Mouse (Mus musculus) frontal cortex, adult (tissue): ENCODE results near the gene Snx4.
A peak's percentile ranks its signal among the peaks of the same experiment; 100 is the strongest.

ENCODE experiments used
- ATAC-seq: cut with Nextera tagmentation; 2 replicates; pipeline ENCODE4 v1.9.2; 2017; ENCODE audit warnings: mild to moderate bottlenecking, moderate library complexity, mixed read lengths; ENCODE audit not compliant: low TSS enrichment

The Snx4 gene

DNA sequence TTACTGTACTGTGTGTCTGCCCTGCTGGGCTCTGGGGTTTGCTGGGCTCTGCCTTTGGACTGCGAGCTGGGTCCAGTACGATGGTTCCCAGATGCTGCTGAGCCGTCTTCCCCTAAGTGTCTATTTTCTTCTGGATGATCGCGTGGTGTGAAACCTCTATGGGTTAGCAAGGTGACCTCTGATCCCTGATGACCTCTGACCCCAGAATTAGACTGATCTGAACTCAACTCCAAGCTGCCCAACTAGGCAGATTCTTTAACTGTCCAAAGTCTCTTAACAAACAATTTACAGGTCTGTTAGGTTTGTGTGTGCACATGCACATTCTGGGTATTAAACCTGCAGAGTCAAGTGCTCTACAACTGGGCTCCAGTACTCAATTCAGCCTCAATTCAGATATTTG, 91.9 kb downstream of the Snx4 start:
- ATAC-seq = no peak

DNA sequence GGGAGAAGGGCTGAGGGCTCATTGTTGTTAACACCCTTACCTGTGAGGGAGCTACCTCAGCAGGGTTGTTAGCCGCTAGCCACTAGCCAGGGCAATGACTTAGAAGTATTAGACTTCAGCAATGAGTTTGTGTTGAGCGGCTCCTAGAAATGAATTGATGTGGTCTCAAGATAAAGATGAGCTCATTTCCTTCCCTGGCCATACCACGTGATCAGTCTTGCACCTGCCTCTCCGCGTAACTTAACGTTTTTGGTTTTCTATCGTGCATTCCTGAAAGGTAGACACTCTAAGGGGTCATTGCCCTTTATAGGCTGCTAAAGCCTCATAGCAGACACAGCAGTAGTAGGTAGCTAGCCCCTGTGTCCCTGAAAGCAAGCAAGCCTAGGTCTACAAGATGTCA, 92.4 kb downstream of the Snx4 start:
- ATAC-seq = no peak

DNA sequence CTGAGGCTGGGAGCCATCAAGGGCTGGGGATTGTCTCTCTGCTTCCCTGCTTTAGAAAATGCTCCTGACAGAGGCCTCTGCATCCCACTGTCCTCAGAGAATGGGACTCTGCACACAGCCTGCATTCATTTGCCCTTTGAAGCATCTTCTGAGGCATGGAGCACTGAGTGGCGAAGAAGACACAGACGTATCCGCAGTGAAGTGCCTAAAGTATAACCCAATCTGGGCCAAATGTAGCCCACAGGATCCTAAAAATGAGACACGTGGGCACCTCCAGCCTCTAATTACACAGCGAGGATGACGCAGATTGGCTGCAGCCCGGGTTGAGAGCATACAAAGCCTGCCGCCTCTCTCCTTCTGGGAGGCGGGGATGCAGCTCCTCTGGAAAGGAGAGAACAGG, 93.1 kb downstream of the Snx4 start:
- ATAC-seq = peak; percentile 96

DNA sequence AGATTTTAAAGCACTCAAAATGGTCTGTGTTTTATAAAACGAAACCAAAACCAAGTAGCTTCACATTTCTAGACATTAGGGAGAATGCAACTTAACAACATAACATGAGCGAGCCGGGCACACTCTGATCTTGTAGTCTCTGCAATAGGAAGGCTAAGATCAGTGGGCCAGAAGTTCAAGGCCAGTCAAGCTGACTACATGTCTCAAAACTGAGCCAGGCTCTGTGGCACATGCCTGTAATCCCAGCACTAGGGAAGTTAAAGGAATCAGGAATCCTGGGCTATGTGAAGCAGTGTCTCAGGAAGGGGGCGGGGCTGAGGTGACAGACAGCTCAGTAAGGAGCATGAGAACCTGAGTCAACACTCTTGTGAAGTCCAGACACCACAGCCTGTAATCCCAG, 93.6 kb downstream of the Snx4 start:
- ATAC-seq = peak; percentile 25; the same call in 1 of the 2 replicates

DNA sequence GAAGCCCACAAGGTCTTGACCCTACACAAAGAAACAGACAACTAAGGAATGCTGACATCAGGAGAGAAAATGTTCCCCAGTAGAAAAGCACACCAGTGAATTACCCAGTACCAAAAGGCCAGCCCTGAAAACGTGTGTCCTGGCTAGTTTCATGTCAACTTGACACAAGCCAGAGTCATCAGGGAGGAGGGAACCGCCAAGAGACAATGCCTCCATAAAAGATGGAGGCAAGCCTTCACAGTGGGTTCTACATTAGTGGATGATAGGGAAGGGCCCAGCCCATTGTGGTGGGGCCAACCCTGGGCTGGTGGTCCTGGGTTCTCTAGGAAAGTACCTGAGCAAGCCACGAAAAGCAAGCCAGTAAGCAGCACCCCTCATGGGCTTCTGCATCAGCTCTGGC, 95.1 kb downstream of the Snx4 start:
- no peak for ATAC-seq

DNA sequence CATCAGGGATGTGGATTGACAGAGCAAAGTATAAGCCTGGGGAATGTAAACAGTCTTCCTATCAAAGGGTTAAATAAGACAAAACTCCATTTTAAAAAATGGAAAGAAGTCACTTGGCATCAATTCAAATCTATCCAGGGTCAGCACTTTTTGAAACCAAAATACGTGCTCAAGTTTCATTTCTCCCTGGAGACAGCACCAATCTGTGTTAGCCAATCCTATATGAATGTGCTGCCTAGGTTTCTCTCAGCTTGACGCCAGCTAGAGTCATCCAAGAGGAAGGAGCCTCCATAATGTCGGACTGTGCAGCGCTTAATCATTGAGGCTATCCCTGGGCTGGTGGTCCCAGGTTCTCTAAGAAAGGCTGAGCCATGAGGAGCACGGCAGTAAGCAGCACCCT, 95.9 kb downstream of the Snx4 start:
- ATAC-seq = no peak
